Mouse (Mus musculus): Measurements from ENCODE around the gene Naa35.

DNA sequence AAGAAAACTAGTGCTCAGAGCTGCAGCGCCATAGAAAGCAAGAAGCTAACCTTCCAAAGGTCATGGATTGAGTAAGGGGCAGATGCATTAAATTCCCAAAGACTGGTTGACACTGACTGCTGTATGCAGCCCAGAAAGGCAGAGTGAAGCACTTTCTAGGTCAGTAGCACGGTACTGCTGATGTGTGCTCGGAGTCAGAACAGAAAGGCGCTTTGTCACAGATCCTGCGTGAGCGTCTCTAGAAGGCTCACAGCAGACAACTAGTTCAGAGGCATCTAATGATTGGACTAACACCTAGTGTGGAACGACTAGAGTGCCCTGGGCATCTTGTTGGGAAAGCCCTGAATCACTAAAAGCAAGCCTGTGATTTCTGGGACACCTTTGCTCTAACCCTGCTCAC is 52.7 kb downstream of the Naa35 start:
- TF ChIP-seq ZC3H11A (IDR thresholded peaks at IDR 0.05; ENCODE audit: borderline replicate concordance, low read depth, low read length) (no peak), HCFC1 (IDR thresholded peaks at IDR 0.05; ENCODE audit: borderline replicate concordance, insufficient read depth, low read length) (no peak), CHD2 (IDR thresholded peaks at IDR 0.05; ENCODE audit: low read depth, low read length) (no peak), ZNF384 (IDR thresholded peaks at IDR 0.05; ENCODE audit: low read depth, low read length) (no peak)

Data from ES-E14 (cell line).